Mouse (Mus musculus): ENCODE measurements around the gene Il11ra2.
"Not testable (repeated sequence)": the region's sequence is repeated elsewhere in the genome, so short reads cannot be mapped to it uniquely, and the experiment has no call there.

DNA sequence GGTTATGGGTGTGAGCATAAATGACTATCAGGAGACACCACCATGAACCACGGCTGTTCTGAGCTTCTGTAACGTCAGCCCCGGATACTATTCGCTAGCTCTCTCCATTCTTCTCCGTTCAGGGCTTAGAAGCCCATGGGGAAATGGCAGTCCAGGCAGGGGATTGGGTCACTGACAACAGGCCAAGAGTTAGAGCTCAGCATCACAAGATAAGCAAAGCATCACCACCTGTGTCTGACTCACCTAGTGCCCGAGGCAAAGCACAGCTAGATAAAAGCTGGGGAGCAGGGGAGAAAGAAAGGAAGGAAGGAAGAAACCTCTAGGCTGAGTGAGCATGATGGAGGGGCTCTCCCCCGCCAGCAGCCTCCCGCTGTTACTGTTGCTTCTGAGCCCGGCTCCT lies 6.7 kb downstream of the Il11ra2 start, which contains the start of gene Ccl27b:
- TF ChIP-seq EP300, CTCF (IDR thresholded peaks at IDR 0.05; ENCODE audit: low read depth): not testable (repeated sequence)

Data from heart, postnatal 0 days (tissue).